Mouse (Mus musculus): Measurements from ENCODE around the gene Aim2. TPM values are rescaled to one million over a fixed set of nuclear protein-coding genes. Genes with fewer than 3 reads are reported as not detected.
A peak's percentile ranks its signal among the peaks of the same experiment; 100 is the strongest.

The Aim2 gene
- polyA plus RNA-seq, 1 experiment = 5.9 TPM

- H3K36me3 ChIP-seq (ENCODE audit: control insufficient read depth, insufficient read depth) = no peaks in the 10 kb centered on the region
- H3K4me3 ChIP-seq (ENCODE audit: insufficient read depth, poor library complexity, severe bottlenecking) = no peak overlapping the region
- no peak overlapping the region for H3ac ChIP-seq (ENCODE audit: control insufficient read depth, insufficient read length, low read depth)
- H3K79me3 ChIP-seq (ENCODE audit: low read depth) = no peaks in the 10 kb centered on the region
- no peaks in the 10 kb centered on the region for H3K27me3 ChIP-seq (ENCODE audit: control insufficient read depth, insufficient read depth, insufficient read length)
- H3K79me2 ChIP-seq (ENCODE audit: control insufficient read depth, insufficient read depth) = no peaks in the 10 kb centered on the region
- no peak for TF ChIP-seq FOSL1 (IDR thresholded peaks at IDR 0.05; ENCODE audit: insufficient read depth, low read length, poor library complexity, severe bottlenecking)
- TF ChIP-seq CTCF (IDR thresholded peaks at IDR 0.05; ENCODE audit: control insufficient read depth, insufficient read depth, insufficient read length) = no peak
- TF ChIP-seq CEBPB (IDR thresholded peaks at IDR 0.05; ENCODE audit: low read depth) = no peak
- no peak for TF ChIP-seq MYOG (IDR thresholded peaks at IDR 0.05; ENCODE audit: control insufficient read depth, extremely low read depth, insufficient read length)
- TF ChIP-seq MYOD1 (IDR thresholded peaks at IDR 0.05; ENCODE audit: control insufficient read depth, insufficient read length, low read depth) = no peak
- no peak for TF ChIP-seq USF1 (IDR thresholded peaks at IDR 0.05; ENCODE audit: low read depth)
- TF ChIP-seq MAX (IDR thresholded peaks at IDR 0.05) = no peak
Measured at GRCm38 (mm10) chr1:173409066-173409465, 58.4 kb downstream of the Aim2 start.

GRCm38 (mm10) chr1:173411863-173412262, 61.2 kb downstream of the Aim2 start:
- no peaks in the 10 kb centered on the region for H3K79me3 ChIP-seq (ENCODE audit: low read depth)
- H3K36me3 ChIP-seq (ENCODE audit: control insufficient read depth, insufficient read depth) = no peaks in the 10 kb centered on the region
- H3K4me3 ChIP-seq (ENCODE audit: insufficient read depth, poor library complexity, severe bottlenecking) = no peak overlapping the region
- TF ChIP-seq MYOD1 (IDR thresholded peaks at IDR 0.05; ENCODE audit: control insufficient read depth, insufficient read length, low read depth) (no peak), CEBPB (IDR thresholded peaks at IDR 0.05; ENCODE audit: low read depth) (no peak), MAX (IDR thresholded peaks at IDR 0.05) (no peak), MYOG (IDR thresholded peaks at IDR 0.05; ENCODE audit: control insufficient read depth, extremely low read depth, insufficient read length) (no peak), USF1 (IDR thresholded peaks at IDR 0.05; ENCODE audit: low read depth) (no peak), FOSL1 (IDR thresholded peaks at IDR 0.05; ENCODE audit: insufficient read depth, low read length, poor library complexity, severe bottlenecking) (no peak), CTCF (IDR thresholded peaks at IDR 0.05; ENCODE audit: control insufficient read depth, insufficient read depth, insufficient read length) (no peak)
- no peaks in the 10 kb centered on the region for H3K27me3 ChIP-seq (ENCODE audit: control insufficient read depth, insufficient read depth, insufficient read length)
- H3ac ChIP-seq (ENCODE audit: control insufficient read depth, insufficient read length, low read depth) = no peak overlapping the region
- no peaks in the 10 kb centered on the region for H3K79me2 ChIP-seq (ENCODE audit: control insufficient read depth, insufficient read depth)

- Histone ChIP-seq H3K4me3 (ENCODE audit: insufficient read depth, poor library complexity, severe bottlenecking) (no peak overlapping the region), H3K27me3 (ENCODE audit: control insufficient read depth, insufficient read depth, insufficient read length) (no peaks in the 10 kb centered on the region), H3K79me2 (ENCODE audit: control insufficient read depth, insufficient read depth) (no peaks in the 10 kb centered on the region), H3ac (ENCODE audit: control insufficient read depth, insufficient read length, low read depth) (no peak overlapping the region), H3K79me3 (ENCODE audit: low read depth) (no peaks in the 10 kb centered on the region), H3K36me3 (ENCODE audit: control insufficient read depth, insufficient read depth) (no peaks in the 10 kb centered on the region)
- TF ChIP-seq FOSL1 (IDR thresholded peaks at IDR 0.05; ENCODE audit: insufficient read depth, low read length, poor library complexity, severe bottlenecking) = no peak
- no peak for TF ChIP-seq USF1 (IDR thresholded peaks at IDR 0.05; ENCODE audit: low read depth)
- no peak for TF ChIP-seq MYOD1 (IDR thresholded peaks at IDR 0.05; ENCODE audit: control insufficient read depth, insufficient read length, low read depth)
- no peak for TF ChIP-seq CEBPB (IDR thresholded peaks at IDR 0.05; ENCODE audit: low read depth)
- no peak for TF ChIP-seq MYOG (IDR thresholded peaks at IDR 0.05; ENCODE audit: control insufficient read depth, extremely low read depth, insufficient read length)
Measured at GRCm38 (mm10) chr1:173414631-173415030, 64.0 kb downstream of the Aim2 start.

- Histone ChIP-seq H3ac (ENCODE audit: control insufficient read depth, insufficient read length, low read depth) (no peak overlapping the region), H3K79me3 (ENCODE audit: low read depth) (peaks cover 17% of the 10 kb centered on the region), H3K27me3 (ENCODE audit: control insufficient read depth, insufficient read depth, insufficient read length) (no peaks in the 10 kb centered on the region), H3K36me3 (ENCODE audit: control insufficient read depth, insufficient read depth) (no peaks in the 10 kb centered on the region), H3K79me2 (ENCODE audit: control insufficient read depth, insufficient read depth) (peaks cover 27% of the 10 kb centered on the region), H3K4me3 (ENCODE audit: insufficient read depth, poor library complexity, severe bottlenecking) (no peak overlapping the region)
- TF ChIP-seq MYOG (IDR thresholded peaks at IDR 0.05; ENCODE audit: control insufficient read depth, extremely low read depth, insufficient read length) = no peak
Measured at GRCm38 (mm10) chr1:173418516-173418915, 67.8 kb downstream of the Aim2 start.

GRCm38 (mm10) chr1:173418936-173419621, 68.4 kb downstream of the Aim2 start:
- Histone ChIP-seq H3K79me3 (ENCODE audit: low read depth) (peaks cover 22% of the 10 kb centered on the region), H3K36me3 (ENCODE audit: control insufficient read depth, insufficient read depth) (no peaks in the 10 kb centered on the region), H3K4me3 (ENCODE audit: insufficient read depth, poor library complexity, severe bottlenecking) (no peak overlapping the region), H3ac (ENCODE audit: control insufficient read depth, insufficient read length, low read depth) (no peak overlapping the region), H3K79me2 (ENCODE audit: control insufficient read depth, insufficient read depth) (peaks cover 32% of the 10 kb centered on the region), H3K27me3 (ENCODE audit: control insufficient read depth, insufficient read depth, insufficient read length) (no peaks in the 10 kb centered on the region)
- no peak for TF ChIP-seq FOSL1 (IDR thresholded peaks at IDR 0.05; ENCODE audit: insufficient read depth, low read length, poor library complexity, severe bottlenecking)
- no peak for TF ChIP-seq USF1 (IDR thresholded peaks at IDR 0.05; ENCODE audit: low read depth)
- no peak for TF ChIP-seq MAX (IDR thresholded peaks at IDR 0.05)
- no peak for TF ChIP-seq MYOD1 (IDR thresholded peaks at IDR 0.05; ENCODE audit: control insufficient read depth, insufficient read length, low read depth)
- no peak for TF ChIP-seq MYOG (IDR thresholded peaks at IDR 0.05; ENCODE audit: control insufficient read depth, extremely low read depth, insufficient read length)
- TF ChIP-seq CEBPB (IDR thresholded peaks at IDR 0.05; ENCODE audit: low read depth) = no peak
- TF ChIP-seq CTCF (IDR thresholded peaks at IDR 0.05; ENCODE audit: control insufficient read depth, insufficient read depth, insufficient read length) = no peak

GRCm38 (mm10) chr1:173420374-173420773, 69.7 kb downstream of the Aim2 start:
- H3K79me3 ChIP-seq (ENCODE audit: low read depth) = peaks cover 32% of the 10 kb centered on the region
- peaks cover 45% of the 10 kb centered on the region for H3K79me2 ChIP-seq (ENCODE audit: control insufficient read depth, insufficient read depth)
- H3K27me3 ChIP-seq (ENCODE audit: control insufficient read depth, insufficient read depth, insufficient read length) = no peaks in the 10 kb centered on the region
- H3K4me3 ChIP-seq (ENCODE audit: insufficient read depth, poor library complexity, severe bottlenecking) = peak overlapping the region; percentile 26
- H3K36me3 ChIP-seq (ENCODE audit: control insufficient read depth, insufficient read depth) = no peaks in the 10 kb centered on the region
- H3ac ChIP-seq (ENCODE audit: control insufficient read depth, insufficient read length, low read depth) = no peak overlapping the region
- TF ChIP-seq MAX (IDR thresholded peaks at IDR 0.05) (no peak), USF1 (IDR thresholded peaks at IDR 0.05; ENCODE audit: low read depth) (no peak), MYOG (IDR thresholded peaks at IDR 0.05; ENCODE audit: control insufficient read depth, extremely low read depth, insufficient read length) (no peak), MYOD1 (IDR thresholded peaks at IDR 0.05; ENCODE audit: control insufficient read depth, insufficient read length, low read depth) (no peak), CEBPB (IDR thresholded peaks at IDR 0.05; ENCODE audit: low read depth) (no peak), FOSL1 (IDR thresholded peaks at IDR 0.05; ENCODE audit: insufficient read depth, low read length, poor library complexity, severe bottlenecking) (no peak), CTCF (IDR thresholded peaks at IDR 0.05; ENCODE audit: control insufficient read depth, insufficient read depth, insufficient read length) (no peak)
